Mouse (Mus musculus) megakaryocyte-erythroid progenitor cell, adult 5-6 weeks (primary cell): ENCODE measurements around the gene Vezf1. TPM values are rescaled to one million over a fixed set of nuclear protein-coding genes. Genes with fewer than 3 reads are reported as not detected.

Experiments
- ATAC-seq: replicated peaks from 2 replicates; pipeline ENCODE4 v1.8.0; 2016; ENCODE audit warnings: mild to moderate bottlenecking, inconsistent platforms; ENCODE audit not compliant: severe bottlenecking, poor library complexity, low FRiP score, low TSS enrichment
- total RNA-seq, 2 experiments: library from RNA; stranded (forward) in 1 of 2; stranded (reverse) in 1 of 2; fragments of 200-1000, 215-1000 nt in 1 of 2; fragments of >200 nt in 1 of 2; fragmentation: Nextera tagmentation in 1 of 2; gene quantifications; 2 replicates each; pipeline ENCODE4 v1.2.3; 2014 to 2017

Vezf1 gene
- total RNA-seq, 2 experiments from 2014 or later, result 14.2 to 35.9 TPM

- ATAC-seq, result no peak
Observed at GRCm38 (mm10) chr11:88049732-88050131, 18.3 kb upstream of the Vezf1 start.

GRCm38 (mm10) chr11:88052638-88053037, 15.4 kb upstream of the Vezf1 start:
- no peak for ATAC-seq

GRCm38 (mm10) chr11:88053821-88054220, 14.3 kb upstream of the Vezf1 start:
- no peak for ATAC-seq

GRCm38 (mm10) chr11:88054589-88054988, 13.5 kb upstream of the Vezf1 start:
- ATAC-seq, result 0 out of 2 replicates have a peak, but pooled peaks have one; percentile 34

DNA sequence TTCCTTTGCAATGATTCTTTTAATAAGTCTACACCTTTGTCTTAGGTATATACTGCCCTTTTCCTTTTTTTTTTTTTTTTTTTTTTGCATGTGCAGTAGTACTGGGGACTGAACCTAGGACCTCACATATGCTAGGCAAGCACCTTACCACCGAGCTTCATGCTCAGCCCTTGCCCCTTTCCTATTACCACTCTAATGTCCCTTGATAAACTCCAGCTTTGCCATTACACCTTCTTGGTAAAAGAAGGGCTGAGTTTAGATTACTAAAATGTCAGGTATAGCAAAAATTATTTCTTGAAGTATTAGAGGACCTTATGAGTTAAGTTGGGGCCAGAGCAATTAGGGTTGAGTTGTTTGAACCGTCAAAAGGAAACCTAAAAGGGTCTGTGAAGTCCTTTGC, 12.3 kb upstream of the Vezf1 start:
- ATAC-seq, result no peak

GRCm38 (mm10) chr11:88057788-88058187, 10.3 kb upstream of the Vezf1 start:
- no peak for ATAC-seq

GRCm38 (mm10) chr11:88059141-88059540, 8.9 kb upstream of the Vezf1 start:
- peak; percentile 93 for ATAC-seq

- no peak for ATAC-seq
Observed at GRCm38 (mm10) chr11:88061892-88062625, 6.0 kb upstream of the Vezf1 start.

DNA sequence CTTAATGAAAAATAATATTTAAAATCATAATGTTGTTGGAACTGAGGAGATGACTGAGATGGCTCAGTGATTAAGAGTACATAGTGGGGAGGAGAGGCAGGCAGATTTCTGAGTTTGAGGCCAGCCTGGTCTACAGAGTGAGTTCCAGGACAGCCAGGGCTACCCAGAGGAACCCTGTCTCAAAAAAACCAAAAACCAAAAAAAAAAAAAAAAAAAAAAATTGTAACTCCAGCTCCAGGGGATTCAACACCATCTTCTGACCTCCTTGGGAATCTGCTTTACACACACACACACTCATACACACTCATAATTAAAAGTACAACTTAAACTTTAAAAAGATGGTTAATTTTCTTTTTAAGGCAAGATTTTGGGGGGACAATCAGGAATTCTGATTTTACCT, 2.3 kb upstream of the Vezf1 start:
- ATAC-seq, result no peak

DNA sequence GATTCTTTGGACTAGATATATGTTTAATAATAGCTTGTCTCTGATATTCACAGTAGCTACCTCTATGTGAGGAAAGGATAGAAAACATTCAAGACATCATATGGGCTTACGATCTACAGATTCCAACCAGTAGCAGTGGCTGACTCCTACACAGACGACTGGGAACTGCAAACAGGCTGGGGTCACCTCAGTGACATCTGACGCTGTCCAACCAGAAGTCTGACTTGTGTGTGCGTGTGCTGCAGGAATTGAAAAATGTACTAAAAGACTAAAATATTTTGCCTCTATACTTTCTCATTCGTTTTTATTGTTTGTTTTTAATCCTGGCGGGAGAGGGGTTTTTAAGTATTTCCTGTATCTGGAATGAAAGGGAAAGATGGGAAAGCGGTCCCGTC, 891 bp upstream of the Vezf1 start:
- ATAC-seq, result peak; percentile 46; the same call in 1 of the 2 replicates

DNA sequence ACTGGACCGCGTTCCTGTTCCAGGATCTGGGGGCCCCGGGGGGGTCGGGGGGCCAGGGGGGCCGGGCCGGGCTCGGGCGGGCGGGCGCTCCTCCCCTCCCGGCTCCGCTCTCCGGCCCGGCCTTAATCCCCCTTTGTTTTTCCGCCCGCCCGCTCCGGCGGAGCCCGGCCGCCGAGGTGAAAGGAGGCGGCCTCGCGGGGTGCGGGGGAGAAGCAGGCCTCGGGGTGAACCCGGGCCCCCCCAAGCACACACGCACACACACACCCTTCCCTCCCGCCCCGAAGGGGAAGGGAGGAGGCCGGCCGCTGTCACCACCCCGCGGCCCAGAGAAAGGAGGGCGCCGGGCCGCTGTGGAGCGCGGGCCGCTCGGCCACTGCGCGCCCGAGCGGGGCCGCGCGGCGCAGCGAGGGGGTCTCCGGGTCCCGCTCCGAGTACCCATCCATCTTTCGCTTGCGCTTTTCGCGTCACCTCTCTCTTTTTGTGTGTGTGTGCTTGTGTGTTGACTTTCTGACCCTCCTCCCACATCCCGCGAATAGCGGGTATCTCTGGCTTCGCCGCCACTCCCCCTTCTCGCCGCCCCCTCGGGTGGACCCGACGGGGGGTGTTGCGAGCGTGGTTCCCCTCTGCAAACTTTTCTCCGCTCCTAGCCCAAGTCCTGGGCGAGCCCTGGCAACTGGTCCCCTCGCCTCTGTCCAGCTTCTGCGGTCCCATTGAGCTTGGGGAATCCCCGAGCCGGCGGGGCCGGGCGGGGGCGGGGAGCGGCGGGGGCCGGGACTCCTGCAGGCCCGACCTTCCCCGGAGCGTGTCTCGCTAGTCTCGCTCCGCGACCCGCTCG, 549 bp downstream of the Vezf1 start:
- ATAC-seq, result peak; percentile 23; the same call in 1 of the 2 replicates

GRCm38 (mm10) chr11:88069246-88069570, 1.1 kb downstream of the Vezf1 start:
- ATAC-seq, result no peak

DNA sequence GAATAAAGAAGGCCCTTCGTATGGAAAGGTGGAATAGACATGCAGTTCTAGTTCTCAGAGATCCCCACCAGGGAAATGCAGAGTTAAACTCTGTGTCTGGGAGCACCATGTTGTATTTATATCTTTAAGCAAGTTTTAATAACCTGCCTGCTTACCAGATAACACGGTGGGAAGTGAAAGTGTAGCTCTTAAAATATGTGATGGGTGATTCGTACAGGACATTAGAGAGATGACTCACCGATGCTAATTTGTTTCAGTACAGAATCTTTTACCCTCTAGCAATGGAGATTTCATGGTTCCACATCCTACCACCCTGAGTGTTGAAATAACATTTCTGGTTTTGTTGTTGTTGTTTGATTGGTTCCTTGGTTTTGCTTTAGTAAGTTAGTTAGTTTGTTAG, 2.3 kb downstream of the Vezf1 start:
- ATAC-seq, result no peak

- no peak for ATAC-seq
Observed at GRCm38 (mm10) chr11:88071113-88071512, 3.0 kb downstream of the Vezf1 start.

GRCm38 (mm10) chr11:88073343-88073875, 5.3 kb downstream of the Vezf1 start:
- no peak; the same call in 1 of the 2 replicates for ATAC-seq

DNA sequence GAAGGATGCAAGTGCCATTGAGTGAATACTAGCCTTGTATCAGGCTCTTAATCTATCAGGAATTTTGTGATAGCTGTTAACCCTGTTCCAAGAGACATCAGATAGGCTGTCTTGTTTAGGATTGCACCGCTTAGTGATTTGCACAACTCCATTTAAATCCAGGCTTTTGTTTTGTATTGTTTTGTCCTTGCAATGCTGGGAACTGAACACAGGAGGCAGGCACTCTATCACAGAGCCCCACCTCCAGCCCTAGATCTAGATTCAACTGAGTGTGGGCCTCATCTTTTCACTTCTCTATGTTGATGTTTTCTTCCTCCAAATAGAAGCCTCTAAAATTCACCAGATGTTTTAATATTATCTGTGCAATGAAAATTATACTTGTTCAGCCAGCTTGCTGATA, 7.6 kb downstream of the Vezf1 start:
- ATAC-seq, result no peak

DNA sequence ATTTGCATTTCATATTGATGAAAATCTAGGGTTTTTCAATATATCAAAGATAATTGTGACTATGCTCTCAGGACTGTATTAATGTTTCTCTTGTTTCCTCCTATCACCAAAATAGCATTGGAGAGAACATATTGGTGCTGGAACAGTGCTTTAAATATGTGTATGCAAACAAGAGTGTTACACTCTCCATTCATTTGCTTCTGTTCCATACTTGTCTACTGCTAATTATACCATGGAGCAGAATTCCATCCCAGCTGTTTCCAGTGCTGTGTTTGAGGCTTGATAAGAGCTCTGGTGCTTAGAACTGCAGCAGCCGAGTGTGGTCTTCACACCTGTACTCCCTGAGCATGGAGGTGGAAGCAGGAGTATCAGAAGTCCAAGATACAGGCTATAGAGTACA, 8.3 kb downstream of the Vezf1 start:
- no peak for ATAC-seq

DNA sequence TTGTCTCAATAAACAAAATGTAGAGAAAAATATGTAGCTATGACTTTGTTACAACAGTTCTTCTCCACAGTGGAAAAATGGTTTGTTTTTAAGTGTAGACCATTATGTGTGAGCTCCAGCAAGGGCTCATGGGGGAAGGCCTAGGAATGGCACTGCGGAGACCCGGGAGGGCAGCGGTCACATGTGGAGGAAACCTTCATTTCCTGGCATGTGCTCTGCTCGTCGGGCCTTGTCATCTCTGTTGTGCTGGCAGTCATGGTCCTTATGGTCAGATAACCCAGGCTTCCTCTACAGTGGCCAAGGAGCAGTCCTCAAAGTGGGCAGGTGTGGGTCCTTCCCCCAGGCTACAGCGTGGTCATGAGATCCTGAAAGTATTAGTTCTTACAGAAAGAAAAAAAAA, 15.6 kb downstream of the Vezf1 start:
- no peak for ATAC-seq

DNA sequence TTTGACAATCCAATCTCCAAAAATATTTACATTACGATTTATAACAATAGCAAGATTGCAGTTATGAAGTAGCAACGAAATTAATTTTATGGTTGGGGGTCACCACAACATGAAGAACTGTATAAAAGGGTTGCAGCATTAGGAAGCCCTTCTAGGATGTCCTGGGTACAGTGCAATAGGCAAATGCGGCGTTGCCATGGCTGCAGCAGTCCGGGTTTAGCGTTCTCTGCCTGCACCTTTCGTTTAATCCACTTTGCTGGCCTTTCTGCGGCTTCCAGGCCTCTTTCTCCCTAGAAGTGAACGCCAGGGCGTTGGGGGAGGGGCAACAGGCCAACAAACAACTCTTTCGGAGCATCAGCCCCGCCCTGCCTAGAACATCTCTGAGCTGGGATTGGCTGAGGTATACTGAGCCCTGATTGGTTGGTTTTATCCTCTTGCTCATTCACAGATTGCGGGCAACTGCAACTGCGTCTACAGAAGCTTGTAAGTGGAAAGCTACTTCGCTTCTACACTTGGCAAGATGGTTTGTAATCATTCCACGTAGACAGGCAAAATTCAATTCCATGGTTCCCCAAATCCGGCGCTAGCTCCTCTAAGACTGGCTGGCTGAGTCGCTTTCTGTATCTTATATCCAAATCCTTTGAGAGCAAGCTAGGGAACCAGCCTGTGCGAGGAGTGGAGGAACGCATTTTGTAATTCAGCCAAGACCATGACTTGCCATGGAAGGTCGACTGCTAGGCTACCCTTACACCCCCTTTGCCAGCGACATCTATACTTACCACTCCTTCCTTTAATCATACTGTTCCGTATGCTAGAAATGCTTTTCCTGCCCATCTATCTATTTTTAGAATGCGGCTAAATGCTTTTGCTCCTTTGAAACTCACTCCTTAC, 18.9 kb downstream of the Vezf1 start:
- ATAC-seq, result peak; percentile 92

- ATAC-seq, result no peak
Observed at GRCm38 (mm10) chr11:88089150-88089549, 21.1 kb downstream of the Vezf1 start.
